Mouse (Mus musculus) hematopoietic stem cell, adult 5-6 weeks (primary cell): ENCODE results near the gene D630003M21Rik. TPM values are rescaled to one million over a fixed set of nuclear protein-coding genes. Genes with fewer than 3 reads are reported as not detected.

Experiments
- ATAC-seq, 2 experiments: fragments of 125-278 bp in 1 of 2; replicated peaks in 1 of 2; 2 replicates each; pipeline ENCODE4 v1.8.0; 2016 to 2017; ENCODE audit warnings: inconsistent platforms in 2 of 2, mild to moderate bottlenecking in 2 of 2, moderate number of reproducible peaks in 2 of 2, low read depth in 1 of 2, moderate TSS enrichment in 1 of 2; ENCODE audit not compliant: low FRiP score in 2 of 2, poor library complexity in 2 of 2, severe bottlenecking in 2 of 2, insufficient read depth in 1 of 2, low TSS enrichment in 1 of 2
- total RNA-seq: library from RNA; stranded (forward); fragments of 172-1452, 232-1000 nt; gene quantifications from 2 replicates; pipeline ENCODE4 v1.2.3, GENCODE M21; 2017

D630003M21Rik gene
- total RNA-seq, 1 experiment from 2014 or later: not detected

- no peak for ATAC-seq
These were observed 49.5 kb downstream of the D630003M21Rik start for GRCm38 (mm10) chr2:158179370-158180111.

GRCm38 (mm10) chr2:158178696-158179369 is 50.2 kb downstream of the D630003M21Rik start:
- ATAC-seq: peak; percentile 29 to 54; a peak in 3 of 4 replicates

- ATAC-seq: no peak
These were observed 50.9 kb downstream of the D630003M21Rik start for GRCm38 (mm10) chr2:158178139-158178538.

GRCm38 (mm10) chr2:158177574-158177973 is 51.4 kb downstream of the D630003M21Rik start:
- no peak for ATAC-seq

GRCm38 (mm10) chr2:158176763-158177162 is 52.3 kb downstream of the D630003M21Rik start:
- no peak for ATAC-seq

DNA sequence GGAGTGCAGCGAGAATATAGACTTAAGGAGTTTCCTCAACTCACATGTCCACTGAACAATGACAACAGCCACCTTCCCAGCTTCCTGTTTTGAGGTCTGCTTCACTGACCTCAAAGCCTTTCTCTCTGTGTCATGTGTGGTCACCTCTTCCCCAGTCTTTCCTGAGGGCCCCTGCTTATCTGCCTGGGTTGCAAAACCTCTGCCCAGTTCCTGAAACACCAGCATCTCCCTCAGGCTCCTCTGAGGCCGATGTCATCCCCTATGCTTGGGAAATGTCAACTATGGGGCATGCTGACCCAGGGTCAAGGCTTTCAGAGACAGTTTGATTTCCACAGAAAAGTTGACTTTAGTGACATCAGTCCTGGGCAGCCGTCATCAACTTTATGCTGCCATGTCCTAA is 53.6 kb downstream of the D630003M21Rik start:
- ATAC-seq: peak; percentile 78 to 82

GRCm38 (mm10) chr2:158174958-158175357 is 54.1 kb downstream of the D630003M21Rik start:
- ATAC-seq: peak; percentile 28 to 37

DNA sequence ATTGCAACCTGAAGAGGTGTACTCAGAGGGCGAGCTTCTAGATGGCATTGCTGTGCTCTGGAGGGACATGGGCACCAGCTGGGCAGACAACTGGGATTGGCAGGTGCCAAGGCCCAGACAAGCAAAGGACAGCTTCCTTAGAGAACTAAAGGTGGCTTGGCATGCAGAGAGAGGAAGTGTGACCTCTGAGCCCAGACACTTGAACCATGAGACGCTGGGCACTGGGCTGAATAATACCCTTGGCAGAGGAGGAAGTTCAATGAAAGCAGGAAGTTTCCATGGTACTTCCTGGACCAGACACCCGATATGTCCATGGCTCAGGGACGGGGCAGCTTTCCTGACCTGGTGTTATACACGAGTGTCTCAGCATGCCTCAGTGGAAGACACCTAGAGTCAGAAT is 54.6 kb downstream of the D630003M21Rik start:
- ATAC-seq: peak; percentile 13 to 32; a peak in 2 of 4 replicates

DNA sequence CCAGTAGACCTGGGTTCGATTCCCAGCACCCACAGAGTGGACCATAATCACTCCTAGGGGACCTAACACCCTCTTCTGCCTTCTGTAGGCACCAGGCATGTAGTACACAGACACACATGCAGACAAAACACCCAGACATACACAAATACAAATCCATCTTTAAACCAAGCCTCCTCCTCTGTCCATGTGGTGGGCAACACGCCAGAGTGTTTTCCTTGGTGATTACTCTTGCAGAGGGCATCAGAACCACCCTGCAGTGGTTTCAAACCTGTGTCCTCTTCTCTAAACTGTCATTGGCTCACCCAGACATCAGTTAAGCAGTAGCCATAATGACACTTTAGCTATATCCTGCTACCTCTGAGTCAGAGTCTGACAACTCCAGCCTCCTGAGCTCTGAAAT is 58.6 kb downstream of the D630003M21Rik start:
- no peak for ATAC-seq

- no peak for ATAC-seq
These were observed 59.3 kb downstream of the D630003M21Rik start for GRCm38 (mm10) chr2:158169771-158170170.

GRCm38 (mm10) chr2:158169351-158169750 is 59.7 kb downstream of the D630003M21Rik start:
- ATAC-seq: no peak

- no peak for ATAC-seq
These were observed 60.2 kb downstream of the D630003M21Rik start for GRCm38 (mm10) chr2:158168741-158169211.

DNA sequence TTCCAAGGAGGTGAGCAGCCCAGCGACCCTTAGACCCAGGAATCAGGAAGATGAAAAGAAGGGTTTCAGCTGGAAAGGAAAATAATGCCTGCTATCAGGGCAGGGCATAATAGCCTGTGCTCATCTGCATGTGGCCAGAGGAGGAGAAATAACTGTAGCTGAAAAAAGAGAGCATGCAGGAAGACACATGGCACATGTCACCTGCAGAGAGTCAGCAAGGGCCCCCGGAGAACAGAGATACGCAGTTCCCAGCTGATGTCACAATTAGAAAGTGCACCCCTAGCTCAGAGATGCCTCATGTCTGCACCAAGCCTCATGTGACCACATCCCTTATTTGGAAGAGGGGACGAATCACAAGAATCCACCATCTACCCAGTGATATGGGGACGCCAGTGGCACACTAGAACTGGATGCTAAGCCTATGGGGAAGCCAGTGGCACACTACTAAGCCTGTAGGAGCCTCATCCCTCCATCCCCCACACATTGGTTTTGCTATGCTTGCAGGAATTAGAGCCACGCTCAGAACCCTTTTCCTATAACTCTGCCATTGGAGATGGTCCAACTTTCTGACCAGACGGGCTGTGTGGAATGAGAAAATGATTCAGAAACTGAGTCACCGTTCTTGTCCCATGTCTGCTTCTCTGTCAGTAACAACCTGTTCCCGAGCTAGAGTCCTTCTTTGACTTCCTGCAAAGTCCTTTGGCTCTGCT is 61.4 kb downstream of the D630003M21Rik start:
- no peak for ATAC-seq

- ATAC-seq: peak; percentile 93 to 95
These were observed 62.4 kb downstream of the D630003M21Rik start for GRCm38 (mm10) chr2:158166628-158167027.

DNA sequence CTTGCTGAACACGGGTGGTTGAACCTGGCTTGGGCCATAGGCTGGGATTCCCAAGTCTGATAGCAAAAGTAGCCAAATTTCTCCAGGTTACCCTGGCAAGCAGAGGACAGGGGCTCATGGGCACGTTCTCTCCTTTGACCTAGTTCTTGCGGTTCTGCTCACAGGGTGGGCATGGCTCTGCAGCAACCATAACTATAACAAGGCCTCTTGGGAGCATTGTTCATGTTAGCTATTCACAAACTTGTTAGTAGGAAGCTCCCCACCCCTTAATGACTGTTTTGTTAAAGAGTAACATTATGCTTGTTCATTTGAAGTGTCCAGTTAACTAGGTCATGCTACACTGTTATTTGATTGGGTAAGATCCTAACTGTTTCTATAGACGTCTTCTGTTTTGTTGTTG is 63.2 kb downstream of the D630003M21Rik start:
- ATAC-seq: no peak

GRCm38 (mm10) chr2:158163034-158163433 is 66.0 kb downstream of the D630003M21Rik start:
- ATAC-seq: peak; percentile 35 to 49; a peak in 3 of 4 replicates

DNA sequence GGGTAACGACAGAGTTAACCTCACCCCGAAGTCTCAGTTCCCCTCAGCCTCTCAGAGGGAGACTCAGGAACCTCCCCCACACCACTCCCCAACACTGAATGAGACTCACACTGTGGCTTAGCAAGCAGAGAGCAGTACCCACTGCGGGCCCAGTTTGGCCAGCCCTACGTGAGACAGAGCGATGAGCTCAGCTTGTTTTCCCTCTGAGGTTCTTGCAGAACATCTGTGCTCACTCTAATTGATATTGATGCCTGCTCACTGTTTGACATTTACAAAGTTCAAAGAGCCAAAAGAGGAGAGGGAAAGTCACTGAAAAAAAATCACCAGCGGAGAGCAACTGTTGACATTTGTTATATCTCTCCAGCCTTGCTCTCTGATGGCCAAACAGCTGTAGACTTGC is 67.3 kb downstream of the D630003M21Rik start:
- ATAC-seq: no peak
